Mouse (Mus musculus): ENCODE data around the gene Heatr5b. TPM values are rescaled to one million over a fixed set of nuclear protein-coding genes. Genes with fewer than 3 reads are reported as not detected.

The Heatr5b gene
- polyA plus RNA-seq, 1 experiment from 2014 or later = 9.6 TPM

GRCm38 (mm10) chr17:78748440-78748839 is 86.7 kb downstream of the Heatr5b start:
- no peak overlapping the region for H3K9ac ChIP-seq (ENCODE audit: low read depth, low read length)
- H3K4me2 ChIP-seq (ENCODE audit: low read depth, low read length) = no peak overlapping the region
- H3K4me3 ChIP-seq (ENCODE audit: low read length) = no peak overlapping the region
- no peaks in the 10 kb centered on the region for H3K36me3 ChIP-seq (ENCODE audit: control insufficient read depth, insufficient read depth, low read length)
- no peak for ATAC-seq
- WGBS = 88% methylated on average over 9 of the region's 9 CpGs
- no peaks in the 10 kb centered on the region for H3K27me3 ChIP-seq (replicated peaks; ENCODE audit: control insufficient read depth, insufficient read depth, low read length)
- H3K4me1 ChIP-seq (ENCODE audit: control insufficient read depth, insufficient read depth, low read length) = no peaks in the 10 kb centered on the region
- no peak overlapping the region for H3K27ac ChIP-seq (ENCODE audit: low read length)
- H3K9me3 ChIP-seq (ENCODE audit: control insufficient read depth, low read length) = no peaks in the 10 kb centered on the region

- H3K36me3 ChIP-seq (ENCODE audit: control insufficient read depth, insufficient read depth, low read length) = no peaks in the 10 kb centered on the region
- no peak overlapping the region for H3K4me2 ChIP-seq (ENCODE audit: low read depth, low read length)
- H3K27me3 ChIP-seq (replicated peaks; ENCODE audit: control insufficient read depth, insufficient read depth, low read length) = no peaks in the 10 kb centered on the region
- H3K9me3 ChIP-seq (ENCODE audit: control insufficient read depth, low read length) = no peaks in the 10 kb centered on the region
- ATAC-seq = no peak
- no peak overlapping the region for H3K27ac ChIP-seq (ENCODE audit: low read length)
- H3K4me3 ChIP-seq (ENCODE audit: low read length) = no peak overlapping the region
- 43% methylated on average over 1 of the region's 1 CpGs for WGBS
- H3K9ac ChIP-seq (ENCODE audit: low read depth, low read length) = no peak overlapping the region
- H3K4me1 ChIP-seq (ENCODE audit: control insufficient read depth, insufficient read depth, low read length) = peaks cover 9% of the 10 kb centered on the region; the same call in 1 of the 2 replicates
Observed at GRCm38 (mm10) chr17:78738416-78738815, 96.7 kb downstream of the Heatr5b start.

GRCm38 (mm10) chr17:78737771-78738170 is 97.4 kb downstream of the Heatr5b start:
- Histone ChIP-seq H3K4me2 (ENCODE audit: low read depth, low read length) (no peak overlapping the region), H3K36me3 (ENCODE audit: control insufficient read depth, insufficient read depth, low read length) (no peaks in the 10 kb centered on the region), H3K27ac (ENCODE audit: low read length) (no peak overlapping the region), H3K4me1 (ENCODE audit: control insufficient read depth, insufficient read depth, low read length) (peaks cover 9% of the 10 kb centered on the region; the same call in 1 of the 2 replicates), H3K9me3 (ENCODE audit: control insufficient read depth, low read length) (no peaks in the 10 kb centered on the region), H3K9ac (ENCODE audit: low read depth, low read length) (no peak overlapping the region), H3K4me3 (ENCODE audit: low read length) (no peak overlapping the region), H3K27me3 (replicated peaks; ENCODE audit: control insufficient read depth, insufficient read depth, low read length) (no peaks in the 10 kb centered on the region)
- 61% methylated on average over 2 of the region's 2 CpGs for WGBS
- no peak for ATAC-seq

- H3K9ac ChIP-seq (ENCODE audit: low read depth, low read length) = peak within 1 kb of the TSS; percentile 95
- peak within 1 kb of the TSS; percentile 97 for H3K27ac ChIP-seq (ENCODE audit: low read length)
- H3K9me3 ChIP-seq (ENCODE audit: control insufficient read depth, low read length) = no peaks in the 10 kb centered on the region
- peak within 1 kb of the TSS; percentile 71 for H3K4me2 ChIP-seq (ENCODE audit: low read depth, low read length)
- H3K4me3 ChIP-seq (ENCODE audit: low read length) = peak within 1 kb of the TSS; percentile 88
- peaks cover 9% of the 10 kb centered on the region; the same call in 1 of the 2 replicates for H3K4me1 ChIP-seq (ENCODE audit: control insufficient read depth, insufficient read depth, low read length)
- no peak for ATAC-seq
- no peaks in the 10 kb centered on the region for H3K36me3 ChIP-seq (ENCODE audit: control insufficient read depth, insufficient read depth, low read length)
- WGBS = 38% methylated on average over 4 of the region's 4 CpGs
- H3K27me3 ChIP-seq (replicated peaks; ENCODE audit: control insufficient read depth, insufficient read depth, low read length) = no peaks in the 10 kb centered on the region
Observed at GRCm38 (mm10) chr17:78737096-78737495, 98.1 kb downstream of the Heatr5b start, which contains the start of gene Strn. Strn (minus strand) TSS chr17:78737196.

- peak overlapping the region; percentile 97 for H3K27ac ChIP-seq (ENCODE audit: low read length)
- peak overlapping the region; percentile 88 for H3K4me3 ChIP-seq (ENCODE audit: low read length)
- peaks cover 9% of the 10 kb centered on the region; the same call in 1 of the 2 replicates for H3K4me1 ChIP-seq (ENCODE audit: control insufficient read depth, insufficient read depth, low read length)
- WGBS = under 1% methylated on average over 60 of the region's 60 CpGs
- peak; percentile 98 for ATAC-seq
- H3K9ac ChIP-seq (ENCODE audit: low read depth, low read length) = peak overlapping the region; percentile 95
- H3K4me2 ChIP-seq (ENCODE audit: low read depth, low read length) = peak overlapping the region; percentile 71
- no peaks in the 10 kb centered on the region for H3K9me3 ChIP-seq (ENCODE audit: control insufficient read depth, low read length)
- H3K27me3 ChIP-seq (replicated peaks; ENCODE audit: control insufficient read depth, insufficient read depth, low read length) = no peaks in the 10 kb centered on the region
- H3K36me3 ChIP-seq (ENCODE audit: control insufficient read depth, insufficient read depth, low read length) = no peaks in the 10 kb centered on the region
Observed at GRCm38 (mm10) chr17:78736473-78736988, 98.6 kb downstream of the Heatr5b start.

GRCm38 (mm10) chr17:78735731-78736472 is 99.3 kb downstream of the Heatr5b start:
- peak; percentile 83 for ATAC-seq
- Histone ChIP-seq H3K27me3 (replicated peaks; ENCODE audit: control insufficient read depth, insufficient read depth, low read length) (no peaks in the 10 kb centered on the region), H3K4me1 (ENCODE audit: control insufficient read depth, insufficient read depth, low read length) (peaks cover 9% of the 10 kb centered on the region; the same call in 1 of the 2 replicates), H3K36me3 (ENCODE audit: control insufficient read depth, insufficient read depth, low read length) (no peaks in the 10 kb centered on the region), H3K4me3 (ENCODE audit: low read length) (peak overlapping the region; percentile 88), H3K9me3 (ENCODE audit: control insufficient read depth, low read length) (no peaks in the 10 kb centered on the region), H3K9ac (ENCODE audit: low read depth, low read length) (peak overlapping the region; percentile 95), H3K4me2 (ENCODE audit: low read depth, low read length) (peak overlapping the region; percentile 69), H3K27ac (ENCODE audit: low read length) (peak overlapping the region; percentile 97)
- WGBS = under 1% methylated on average over 39 of the region's 39 CpGs

- H3K9ac ChIP-seq (ENCODE audit: low read depth, low read length) = no peak overlapping the region
- H3K4me2 ChIP-seq (ENCODE audit: low read depth, low read length) = peak overlapping the region; percentile 69
- H3K9me3 ChIP-seq (ENCODE audit: control insufficient read depth, low read length) = no peaks in the 10 kb centered on the region
- H3K27ac ChIP-seq (ENCODE audit: low read length) = no peak overlapping the region
- no peak for ATAC-seq
- no peaks in the 10 kb centered on the region for H3K36me3 ChIP-seq (ENCODE audit: control insufficient read depth, insufficient read depth, low read length)
- H3K4me1 ChIP-seq (ENCODE audit: control insufficient read depth, insufficient read depth, low read length) = peaks cover 9% of the 10 kb centered on the region; the same call in 1 of the 2 replicates
- H3K27me3 ChIP-seq (replicated peaks; ENCODE audit: control insufficient read depth, insufficient read depth, low read length) = no peaks in the 10 kb centered on the region
- H3K4me3 ChIP-seq (ENCODE audit: low read length) = peak overlapping the region; percentile 88
- WGBS = 70% methylated on average over 10 of the region's 10 CpGs
Observed at GRCm38 (mm10) chr17:78734806-78735205, 100.4 kb downstream of the Heatr5b start.

GRCm38 (mm10) chr17:78732056-78732455 is 103.1 kb downstream of the Heatr5b start:
- Histone ChIP-seq H3K9ac (ENCODE audit: low read depth, low read length) (no peak overlapping the region), H3K27ac (ENCODE audit: low read length) (no peak overlapping the region), H3K9me3 (ENCODE audit: control insufficient read depth, low read length) (no peaks in the 10 kb centered on the region), H3K4me2 (ENCODE audit: low read depth, low read length) (no peak overlapping the region), H3K27me3 (replicated peaks; ENCODE audit: control insufficient read depth, insufficient read depth, low read length) (no peaks in the 10 kb centered on the region), H3K4me3 (ENCODE audit: low read length) (no peak overlapping the region), H3K4me1 (ENCODE audit: control insufficient read depth, insufficient read depth, low read length) (peaks cover 12% of the 10 kb centered on the region; the same call in 1 of the 2 replicates), H3K36me3 (ENCODE audit: control insufficient read depth, insufficient read depth, low read length) (0 out of 2 replicates have a peak, but pooled peaks cover 3% of the 10 kb centered on the region)
- no peak for ATAC-seq
- WGBS = 62% methylated on average over 1 of the region's 1 CpGs

GRCm38 (mm10) chr17:78726746-78727449 is 108.3 kb downstream of the Heatr5b start:
- H3K4me1 ChIP-seq (ENCODE audit: control insufficient read depth, insufficient read depth, low read length) = peaks cover 7% of the 10 kb centered on the region
- H3K9ac ChIP-seq (ENCODE audit: low read depth, low read length) = no peak overlapping the region
- H3K27ac ChIP-seq (ENCODE audit: low read length) = no peak overlapping the region
- H3K9me3 ChIP-seq (ENCODE audit: control insufficient read depth, low read length) = no peaks in the 10 kb centered on the region
- no peaks in the 10 kb centered on the region for H3K27me3 ChIP-seq (replicated peaks; ENCODE audit: control insufficient read depth, insufficient read depth, low read length)
- H3K36me3 ChIP-seq (ENCODE audit: control insufficient read depth, insufficient read depth, low read length) = 0 out of 2 replicates have a peak, but pooled peaks cover 3% of the 10 kb centered on the region
- ATAC-seq = no peak
- WGBS = 80% methylated on average over 14 of the region's 14 CpGs
- no peak overlapping the region for H3K4me3 ChIP-seq (ENCODE audit: low read length)
- H3K4me2 ChIP-seq (ENCODE audit: low read depth, low read length) = no peak overlapping the region
